Mouse (Mus musculus) ES-E14 (cell line): ENCODE results near the gene Iqcc.

Source experiments
- CHD2 ChIP-seq: IDR thresholded peaks from 2 replicates; pipeline ENCODE4 v1.6.1; 2014; ENCODE audit warnings: mild to moderate bottlenecking, low read depth, low read length, inconsistent platforms
- HCFC1 ChIP-seq: IDR thresholded peaks from 2 replicates; pipeline ENCODE4 v1.6.1; 2012; ENCODE audit warnings: low read length, inconsistent platforms, borderline replicate concordance; ENCODE audit not compliant: insufficient read depth
- ZC3H11A ChIP-seq: IDR thresholded peaks from 2 replicates; pipeline ENCODE4 v1.6.1; 2012; ENCODE audit warnings: low read depth, mild to moderate bottlenecking, inconsistent platforms, low read length, borderline replicate concordance

DNA sequence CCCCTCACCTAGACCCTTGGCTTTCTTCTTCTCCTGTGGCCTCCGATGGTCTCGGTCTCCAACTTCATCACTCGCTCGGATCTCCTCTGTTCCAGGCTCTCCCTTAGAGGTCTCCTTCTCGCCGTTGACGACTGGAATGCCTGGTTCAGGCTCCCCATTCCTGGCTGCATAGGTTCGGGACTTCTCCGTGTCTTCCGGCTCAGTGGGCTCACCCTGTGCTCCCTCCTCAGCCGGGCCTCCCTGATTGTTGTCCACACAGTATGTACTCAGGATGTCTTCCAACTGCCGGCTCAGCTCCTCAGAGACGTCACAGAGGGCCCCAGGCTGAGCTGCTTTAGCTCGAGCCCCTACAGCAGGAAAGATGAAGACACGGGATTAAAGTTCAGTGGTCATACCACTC, 20.3 kb upstream of the Iqcc start:
- TF ChIP-seq ZC3H11A, result no peak
- TF ChIP-seq HCFC1, result no peak
- TF ChIP-seq CHD2, result no peak
